Mouse (Mus musculus) urinary bladder, postnatal 36 days (tissue): Measurements from ENCODE around the gene Arrdc2.
"Not testable (repeated sequence)": the region's sequence is repeated elsewhere in the genome, so short reads cannot be mapped to it uniquely, and the experiment has no call there.

Source experiments
- DNase-seq, 2 experiments: peaks; one replicate each; pipeline ENCODE4 v3.0.0; 2022; ENCODE audit warnings: low spot score in 2 of 2, mixed read lengths in 1 of 2

The Arrdc2 gene

DNA sequence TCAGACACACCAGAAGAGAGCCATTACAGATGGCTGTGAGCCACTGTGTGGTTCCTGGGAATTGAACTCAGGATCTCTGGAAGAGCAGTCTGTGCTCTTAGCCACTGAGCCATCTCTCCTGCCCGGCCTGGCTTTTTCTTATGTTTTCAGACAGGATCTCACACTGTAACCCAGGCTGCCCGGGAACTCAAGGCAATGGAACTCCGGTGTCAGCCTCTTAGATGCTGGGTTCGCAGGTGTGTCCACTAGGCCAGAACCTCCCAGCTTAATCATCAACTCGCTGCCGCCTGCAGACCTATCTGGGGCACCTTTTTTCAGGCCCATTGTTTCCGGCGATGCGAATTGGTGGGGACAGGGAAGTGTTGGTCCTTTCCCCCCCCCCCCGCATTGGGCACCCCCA is 1.1 kb upstream of the Arrdc2 start:
- no peak for DNase-seq

DNA sequence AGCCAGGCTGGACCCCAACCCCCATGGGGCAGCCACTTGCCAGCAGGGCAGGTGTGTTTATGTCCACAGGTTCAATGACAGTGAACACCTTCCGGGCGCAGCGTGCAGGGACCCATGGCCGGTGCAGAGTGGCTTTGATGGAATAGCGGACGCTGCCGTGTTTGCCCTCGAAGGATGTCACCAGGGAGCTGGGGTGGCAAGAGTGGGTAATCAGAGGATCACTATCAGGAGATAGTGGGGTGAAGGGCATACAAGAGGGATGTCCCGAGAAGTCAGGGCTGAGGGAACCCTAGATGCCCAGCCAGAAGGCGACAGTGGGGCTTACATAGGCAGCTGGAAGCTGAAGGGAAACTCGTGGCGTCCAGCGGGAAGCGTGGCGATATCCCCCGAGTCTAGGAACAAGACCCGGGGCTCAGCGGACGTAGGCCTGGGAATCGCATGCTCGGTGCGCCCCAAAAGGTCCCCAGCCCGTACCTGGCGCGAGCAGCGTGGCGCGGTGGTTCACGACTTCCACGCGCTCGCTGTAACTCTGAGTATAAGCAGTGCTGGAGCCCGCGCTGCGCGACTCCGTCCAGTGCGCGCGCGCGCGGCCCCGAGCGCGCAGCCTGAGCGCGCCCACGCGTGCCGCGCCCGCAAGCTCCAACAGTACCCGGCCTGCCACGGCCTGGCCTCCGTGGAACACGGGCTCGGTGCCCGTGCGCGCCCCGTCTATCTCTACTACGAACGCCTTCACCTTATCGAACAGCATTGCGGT is 689 bp downstream of the Arrdc2 start:
- DNase-seq = no peak

DNA sequence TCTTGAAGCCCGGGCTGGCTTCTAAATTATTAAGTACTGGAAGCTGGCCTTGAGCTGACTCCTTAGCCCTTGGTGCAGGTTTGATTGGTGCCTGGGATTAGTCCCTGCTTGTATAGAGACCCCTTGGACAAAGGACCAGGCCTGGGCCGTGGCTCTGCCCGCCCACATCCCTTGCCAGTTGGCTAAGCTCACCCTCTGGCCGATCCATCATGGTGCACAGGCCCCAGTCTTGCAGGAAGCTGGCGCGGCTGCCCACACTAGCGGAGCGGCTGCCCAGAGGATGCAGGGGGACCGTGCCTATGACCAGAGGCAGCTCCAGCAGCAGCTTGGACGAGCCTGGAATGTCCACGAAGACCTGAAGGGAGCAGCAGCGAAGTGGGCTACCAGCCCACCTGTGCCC is 2.9 kb downstream of the Arrdc2 start:
- no peak for DNase-seq

DNA sequence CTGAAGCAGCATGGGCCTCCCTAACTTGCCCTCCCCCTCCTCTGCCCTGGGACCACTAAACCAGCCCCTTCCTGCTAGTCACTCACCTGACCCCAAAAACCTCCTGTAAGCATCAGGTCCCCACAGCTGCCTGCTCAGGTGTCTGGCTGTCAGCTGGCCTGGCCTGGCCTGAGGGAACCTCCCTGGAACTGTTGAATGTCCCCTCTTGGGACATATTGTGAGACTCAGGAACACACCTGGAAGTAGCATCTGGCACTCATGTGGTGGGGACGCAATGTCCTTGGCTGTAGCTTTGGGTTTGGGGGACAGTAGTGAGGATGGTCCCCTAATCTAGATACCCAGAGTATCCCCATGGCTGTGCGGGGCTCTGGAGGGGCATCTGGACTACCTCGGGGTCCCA is 5.4 kb downstream of the Arrdc2 start:
- DNase-seq = no peak

DNA sequence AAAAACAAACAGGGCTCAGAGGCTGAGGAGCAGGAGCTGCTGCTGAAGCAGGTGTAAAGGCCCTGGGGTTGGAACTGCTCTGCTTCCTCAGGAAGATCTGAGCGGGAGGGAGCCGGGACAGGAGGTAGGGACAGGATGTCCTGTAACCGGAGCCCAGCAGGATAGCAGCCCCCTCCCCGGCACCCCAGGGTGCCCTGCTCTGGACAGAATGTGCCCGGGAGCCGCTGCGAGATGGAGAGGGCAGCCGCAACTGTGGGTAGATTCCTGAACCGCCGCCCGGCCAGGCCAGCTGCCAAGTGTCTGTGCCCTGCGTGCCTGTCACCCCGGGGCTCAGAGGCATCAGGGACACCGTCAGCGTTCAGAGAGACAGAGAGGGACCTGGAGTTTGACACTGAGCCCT is 6.0 kb downstream of the Arrdc2 start:
- DNase-seq = peak in 1 of 2 experiments; percentile 54

DNA sequence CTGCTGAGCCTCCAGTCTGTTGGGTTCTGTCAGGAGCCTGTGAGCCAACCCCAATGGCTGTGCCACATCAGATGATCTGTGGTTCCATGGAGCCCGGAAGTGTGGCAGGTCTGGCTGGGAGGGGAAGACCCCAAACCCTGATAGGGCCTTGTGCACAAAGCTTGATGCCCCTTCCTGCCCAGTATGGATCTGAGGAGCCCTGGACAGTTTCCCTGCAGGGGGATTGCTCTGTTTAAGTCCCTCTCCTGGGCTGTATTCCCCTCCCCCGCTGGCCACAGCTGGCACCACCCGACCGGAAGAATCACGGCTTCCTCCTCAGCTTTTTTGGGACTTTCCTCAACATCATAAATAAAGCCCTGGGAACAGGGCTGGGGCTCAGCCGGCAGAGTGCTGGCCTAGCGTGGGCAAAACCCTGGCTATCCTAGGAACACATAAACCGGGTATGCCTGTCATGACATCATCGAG is 6.5 kb downstream of the Arrdc2 start:
- DNase-seq = no peak

DNA sequence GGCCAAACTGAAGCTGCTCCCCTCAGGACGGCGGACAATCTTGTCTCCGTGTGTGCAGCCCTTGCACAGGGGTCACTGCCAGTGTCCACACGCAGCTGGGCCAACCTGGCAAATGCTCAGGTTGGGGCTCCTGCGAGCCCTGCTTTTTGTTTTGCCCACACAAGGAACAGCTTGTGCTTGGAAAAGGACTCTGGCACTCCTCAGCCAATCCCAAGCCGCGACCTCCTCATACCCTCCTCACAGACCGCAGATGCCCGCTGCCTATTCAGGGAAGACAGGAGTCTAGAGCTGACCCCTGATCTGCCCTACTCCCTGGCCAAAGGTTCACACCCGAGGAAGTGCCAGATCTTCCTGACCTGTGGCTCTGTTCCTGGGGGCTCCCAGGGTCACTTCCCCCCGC is 7.1 kb downstream of the Arrdc2 start:
- DNase-seq = no peak

DNA sequence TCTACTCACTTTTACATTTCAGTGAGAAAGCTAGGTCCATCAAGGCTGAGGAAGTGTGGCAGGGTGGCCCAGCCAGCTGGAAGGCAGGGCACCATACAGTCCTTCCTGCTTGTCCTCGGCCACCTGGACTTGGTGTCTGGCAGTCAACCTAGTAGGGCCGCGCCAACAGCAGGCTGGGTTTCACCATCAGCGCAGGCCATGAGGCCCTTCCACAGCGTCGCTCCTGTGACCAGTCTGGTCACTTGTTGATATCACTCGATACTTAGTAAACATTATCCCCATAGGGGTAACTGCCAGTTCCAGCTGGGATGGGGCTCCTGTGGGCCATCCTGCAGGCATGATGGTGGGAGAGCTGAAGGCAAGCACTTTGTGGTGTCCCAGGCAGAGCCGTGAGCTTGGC is 8.0 kb downstream of the Arrdc2 start:
- DNase-seq = no peak

DNA sequence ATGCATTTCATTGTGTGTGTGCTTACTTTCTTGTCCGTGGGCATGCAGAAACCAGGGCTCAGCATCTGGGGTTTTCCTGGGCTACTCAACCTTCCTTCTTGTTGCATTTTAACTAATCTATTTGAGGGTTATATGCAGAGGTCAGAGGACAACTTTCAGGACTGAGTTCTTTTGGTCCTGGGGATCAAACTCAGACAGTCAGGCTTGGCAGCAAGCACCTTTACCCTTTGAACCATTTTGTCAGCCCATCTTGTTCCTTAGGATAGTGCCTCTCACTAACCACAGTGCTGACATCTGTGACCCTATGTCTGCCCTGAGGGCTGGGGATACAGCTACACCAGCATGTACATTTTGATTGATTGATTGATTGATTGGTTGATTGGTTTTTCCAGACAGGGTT is 11.7 kb downstream of the Arrdc2 start:
- DNase-seq = no peak

DNA sequence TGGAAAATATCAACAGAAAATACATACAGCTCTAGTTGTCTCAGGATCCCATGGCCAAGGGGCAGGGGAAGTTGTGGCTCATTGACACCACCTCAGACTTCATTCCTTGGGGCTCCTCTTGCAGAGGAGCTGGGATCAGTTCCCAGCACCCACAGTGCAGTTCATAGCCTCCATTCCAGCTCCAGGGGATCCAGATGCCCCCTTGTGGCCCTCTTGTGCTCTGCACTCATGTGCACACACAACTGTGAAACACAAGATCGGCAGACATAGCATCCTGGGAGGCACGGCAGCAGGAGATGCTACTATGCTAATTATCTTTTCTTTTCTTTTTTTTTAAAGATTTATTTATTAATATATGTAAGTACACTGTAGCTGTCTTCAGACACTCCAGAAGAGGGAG is 12.5 kb downstream of the Arrdc2 start:
- no peak for DNase-seq

DNA sequence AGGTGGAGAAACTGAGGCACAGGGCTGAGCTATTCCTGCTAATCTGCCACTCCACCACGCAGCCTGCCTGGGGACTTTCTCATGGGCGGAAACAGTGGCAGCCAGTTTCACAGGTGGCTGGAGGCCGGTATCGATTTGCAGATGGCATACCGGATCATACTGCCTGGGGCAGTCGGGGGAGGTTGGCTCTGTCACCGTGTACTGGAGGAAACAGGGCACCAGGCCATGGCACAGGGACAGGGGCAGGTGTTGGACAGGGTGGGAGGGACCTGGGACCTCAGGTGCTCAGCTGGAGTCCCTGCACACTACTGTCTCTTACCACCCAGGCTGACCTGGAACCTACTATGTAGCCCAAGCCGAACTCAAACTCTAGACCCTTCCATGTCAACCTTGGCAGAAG is 13.7 kb downstream of the Arrdc2 start:
- DNase-seq = no peak

DNA sequence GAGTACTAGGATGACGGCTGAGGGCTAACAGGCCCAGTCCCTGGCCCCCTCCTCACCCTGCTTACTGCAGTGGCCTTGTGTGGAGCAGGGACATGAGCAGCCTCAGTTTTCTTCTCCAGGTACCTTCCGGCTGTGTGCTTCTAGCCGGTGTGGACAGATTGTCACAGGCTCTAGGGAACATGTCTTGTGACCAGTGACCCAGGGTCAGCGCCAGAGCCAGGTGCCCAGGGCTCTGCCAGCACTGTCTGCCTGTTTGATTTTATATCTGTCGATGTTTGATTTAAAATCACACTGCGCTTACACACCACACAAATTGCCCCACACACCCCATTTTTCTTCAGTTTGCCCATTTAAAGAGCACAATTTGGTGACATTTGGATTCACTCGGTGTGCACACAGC is 15.7 kb downstream of the Arrdc2 start:
- DNase-seq = no peak

DNA sequence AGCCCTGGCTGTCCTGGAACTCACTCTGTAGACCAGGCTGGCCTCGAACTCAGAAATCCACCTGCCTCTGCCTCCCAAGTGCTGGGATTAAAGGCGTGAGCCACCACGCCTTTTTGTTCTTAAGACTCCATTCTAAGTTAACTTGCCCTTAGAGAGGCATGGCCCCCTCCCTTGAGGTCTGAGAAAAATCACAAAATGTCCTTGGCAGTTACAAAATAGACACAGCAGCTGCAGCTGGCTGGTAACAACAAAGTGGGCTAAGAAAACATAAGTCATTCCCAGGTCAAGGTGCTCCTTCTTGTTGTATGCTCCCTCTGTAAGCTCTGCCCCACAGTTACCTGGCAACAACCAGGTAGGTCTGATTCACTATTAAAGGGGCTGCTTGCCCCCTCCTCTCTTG is 16.9 kb downstream of the Arrdc2 start:
- not testable (repeated sequence) for DNase-seq

DNA sequence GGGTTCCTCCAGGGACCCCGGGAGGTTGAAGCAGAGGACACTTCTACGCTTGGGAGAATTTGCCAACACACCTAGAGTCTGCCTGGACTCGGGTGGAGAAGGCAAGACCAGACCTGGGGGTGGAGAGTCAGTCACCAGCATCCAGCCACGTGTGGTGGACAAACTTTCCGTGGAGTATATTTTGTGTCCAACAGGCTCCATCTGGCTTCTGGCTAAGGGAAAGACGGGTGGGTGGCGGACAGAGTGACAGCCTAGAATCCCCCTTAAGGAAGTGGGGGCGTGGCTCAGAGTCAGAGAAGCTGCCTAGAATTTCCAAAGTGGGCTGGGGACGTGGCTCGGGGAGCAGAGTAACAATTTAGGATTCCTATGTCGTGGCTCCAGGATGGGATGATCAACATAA is 17.5 kb downstream of the Arrdc2 start:
- no peak for DNase-seq

DNA sequence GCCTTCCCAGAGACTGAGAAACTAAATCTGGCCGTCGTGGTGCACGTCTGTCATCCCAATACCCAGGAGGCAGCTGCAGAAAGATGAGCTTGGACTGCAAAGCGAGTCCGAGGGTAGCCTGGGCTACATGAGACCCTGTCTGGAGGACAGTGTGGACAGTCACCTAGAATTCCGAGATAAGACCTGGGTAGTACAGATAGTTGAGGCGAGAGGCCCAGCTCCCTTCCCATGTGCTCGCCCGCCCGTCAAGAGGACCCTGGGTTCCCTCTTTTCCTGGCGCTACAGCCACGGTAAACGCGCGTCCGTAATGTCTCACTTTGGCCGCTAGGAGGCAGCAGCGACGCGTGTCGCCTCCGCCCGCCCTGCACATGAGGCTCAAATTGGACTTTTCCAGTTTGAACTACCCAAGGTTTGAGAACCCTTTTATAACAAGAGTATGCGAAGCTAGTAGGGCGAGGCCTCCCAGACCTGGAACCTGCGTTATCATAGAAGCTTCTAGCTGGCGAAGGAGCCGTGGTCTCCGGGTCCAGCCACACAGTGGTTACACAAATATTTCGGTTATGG is 18.0 kb downstream of the Arrdc2 start:
- peak in 1 of 2 experiments; percentile 69 for DNase-seq

DNA sequence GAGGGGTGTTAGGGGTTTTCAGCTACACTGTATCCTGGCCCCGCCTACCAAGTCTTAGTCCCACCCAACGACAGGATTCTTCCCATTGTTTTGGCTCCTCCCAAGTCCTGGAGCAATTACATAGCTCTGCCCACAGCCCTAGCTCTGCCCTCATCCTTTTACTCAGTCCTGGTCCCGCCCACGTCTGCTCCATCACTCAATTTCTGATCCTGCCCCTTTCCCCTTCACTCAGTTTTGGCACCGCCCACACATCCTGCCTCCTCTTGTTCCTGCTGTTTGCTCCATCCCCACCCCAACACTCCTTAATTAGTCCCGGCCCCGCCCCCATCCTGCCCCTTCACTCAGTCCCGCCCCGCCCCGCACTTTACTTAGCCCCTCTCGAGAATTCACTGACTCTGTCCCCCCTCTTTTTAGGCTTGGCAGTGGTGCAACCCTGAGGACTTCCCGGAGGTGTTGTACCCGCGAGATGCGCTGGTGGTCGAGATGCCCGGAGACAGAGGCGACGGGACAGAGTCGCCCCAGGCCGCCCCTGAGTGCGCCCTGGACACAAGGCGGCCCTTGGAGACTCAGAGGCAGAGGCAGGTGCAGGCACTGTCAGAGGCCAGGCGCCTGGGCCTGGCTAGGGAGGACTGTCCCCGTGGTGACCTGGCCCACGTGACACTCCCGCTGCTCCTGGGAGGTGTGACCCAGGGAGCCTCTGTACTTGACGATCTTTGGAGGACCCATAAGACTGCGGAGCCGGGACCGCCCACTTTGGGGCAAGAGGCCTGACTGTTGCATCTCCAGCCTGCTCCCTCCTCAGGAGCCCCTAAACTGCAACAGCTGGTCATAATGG is 19.2 kb downstream of the Arrdc2 start:
- peak in 1 of 2 experiments; percentile 75 for DNase-seq

DNA sequence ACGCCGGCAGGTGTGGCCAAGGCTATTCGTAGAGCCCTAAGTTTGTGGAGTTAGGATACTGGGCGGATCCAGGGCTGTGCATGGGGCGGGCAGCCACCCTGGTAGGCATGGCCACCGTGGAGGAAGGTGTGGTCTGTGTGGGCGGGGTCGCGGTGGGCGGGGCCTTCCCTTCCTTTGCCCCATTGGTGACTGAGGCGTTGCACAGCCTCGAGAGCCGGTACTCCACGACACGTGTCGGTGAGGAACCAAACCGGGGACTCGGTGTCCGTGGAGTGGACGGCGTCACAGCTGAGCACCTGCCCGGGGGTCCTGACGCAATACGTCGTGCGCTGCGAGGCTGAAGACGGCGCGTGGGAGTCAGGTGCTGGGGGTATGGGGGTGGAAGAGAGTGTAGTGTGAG is 22.8 kb downstream of the Arrdc2 start:
- DNase-seq = peak in 1 of 2 experiments; percentile 61

DNA sequence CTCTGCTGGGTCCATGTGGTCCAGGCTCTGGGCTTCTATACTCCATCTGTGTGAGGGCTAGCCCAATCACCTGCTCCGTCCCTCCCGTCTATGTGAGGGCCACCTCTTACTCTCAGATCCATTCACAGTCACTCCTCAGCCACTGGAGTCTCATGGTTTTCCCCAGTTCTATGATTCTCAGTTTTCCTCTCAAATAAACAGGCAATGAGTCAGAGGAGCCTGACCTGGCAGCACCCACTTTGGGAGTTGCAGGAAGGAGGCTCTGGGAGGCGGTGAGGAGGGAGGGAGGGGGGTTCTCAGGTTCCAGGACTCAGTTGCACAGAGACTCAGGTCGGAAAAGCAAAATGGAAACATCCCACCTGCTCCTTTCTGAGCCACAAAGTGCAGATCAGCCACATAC is 26.6 kb downstream of the Arrdc2 start:
- no peak for DNase-seq

DNA sequence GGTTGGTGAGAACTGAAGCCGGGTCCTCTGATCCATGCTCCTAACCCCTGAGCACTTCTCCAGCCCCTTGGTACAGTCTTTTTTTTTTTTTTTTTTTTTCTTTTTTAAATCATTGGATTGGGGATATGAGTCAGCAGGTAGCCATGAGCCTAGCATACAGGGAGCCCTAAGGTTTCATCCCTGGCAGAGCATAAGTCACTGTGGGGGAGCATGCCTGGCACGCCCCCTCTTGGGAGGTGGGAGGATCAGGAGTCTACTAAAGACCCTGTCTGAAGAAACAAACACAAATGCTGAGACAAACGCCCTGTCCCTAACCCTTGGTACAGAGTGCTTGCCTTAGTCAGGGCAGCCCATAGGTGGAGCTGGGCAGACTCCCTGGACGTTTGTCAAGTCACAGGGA is 27.5 kb downstream of the Arrdc2 start:
- DNase-seq = no peak

DNA sequence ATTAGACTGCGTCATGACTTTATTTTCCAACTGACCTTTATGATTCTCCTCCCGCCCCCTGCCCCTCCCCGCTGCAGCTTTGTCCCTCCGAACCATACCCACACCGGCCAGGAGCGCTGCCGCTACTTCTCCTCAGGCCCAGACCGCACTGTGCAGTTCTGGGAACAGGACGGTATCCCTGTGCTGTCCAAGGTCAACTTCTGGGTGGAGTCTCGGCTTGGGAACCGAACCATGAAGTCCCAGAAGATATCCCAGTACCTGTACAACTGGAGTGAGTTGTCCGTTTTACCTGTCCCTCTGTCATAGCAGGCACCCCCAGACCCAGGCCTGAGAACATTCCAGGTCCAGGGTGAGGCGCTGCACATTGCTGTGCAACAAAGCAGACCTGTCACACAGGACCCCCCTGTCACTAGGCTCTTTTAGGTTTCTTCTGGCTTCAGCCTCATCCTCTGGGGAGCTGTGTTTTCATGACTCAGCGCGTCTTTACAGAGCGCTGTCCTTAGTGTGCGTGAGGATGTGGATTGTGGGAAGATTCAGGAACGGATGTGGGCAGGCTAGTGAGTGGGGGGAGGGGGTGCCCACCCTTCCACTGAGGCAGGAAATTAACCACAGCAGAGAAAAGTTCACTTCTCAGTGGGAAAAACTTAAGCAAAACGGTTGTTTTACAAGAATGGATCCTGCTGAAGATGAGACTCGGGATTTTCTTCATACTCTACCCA is 28.4 kb downstream of the Arrdc2 start:
- no peak for DNase-seq

DNA sequence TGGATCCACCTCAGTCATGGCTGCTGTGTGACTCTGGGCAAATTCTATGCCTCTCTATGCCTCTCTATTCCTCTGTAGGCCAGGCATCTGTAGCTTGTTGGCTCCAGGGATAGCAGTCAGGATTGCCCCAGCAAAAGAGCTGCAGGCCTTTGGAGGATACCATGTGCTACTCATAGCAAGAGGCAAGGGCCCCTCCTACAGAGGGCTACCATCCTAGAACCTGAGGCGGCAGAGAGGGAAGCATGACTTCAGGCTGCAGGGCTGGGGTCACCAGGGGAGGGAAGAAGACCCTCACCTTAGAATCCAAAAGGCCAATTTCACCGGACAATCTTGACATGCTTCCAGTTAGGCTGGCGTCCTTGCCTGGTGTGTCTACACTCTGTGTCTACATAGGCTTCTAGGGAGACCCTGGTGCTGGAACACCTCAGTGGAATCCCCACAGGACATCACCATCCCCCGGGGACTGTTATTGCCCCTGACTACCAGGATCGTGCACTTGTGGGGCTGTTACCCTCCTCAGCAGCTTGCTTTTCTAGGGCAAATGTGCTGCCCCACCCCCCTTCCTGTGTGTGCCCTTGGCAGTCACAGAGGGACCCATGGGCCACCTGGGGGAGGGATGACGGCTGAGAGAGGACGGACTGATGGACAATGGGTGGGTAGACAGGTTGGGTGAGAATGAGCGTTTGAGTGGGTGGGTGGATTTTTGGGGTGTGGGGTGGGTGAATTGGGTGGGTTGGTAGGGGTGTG is 30.4 kb downstream of the Arrdc2 start:
- DNase-seq = no peak
